Mouse (Mus musculus): ENCODE measurements around the gene Srgap3.

GRCm38 (mm10) chr6:112927341-112927740 lies 19.7 kb downstream of the Srgap3 start:
- no peak for TF ChIP-seq CHD2 (IDR thresholded peaks at IDR 0.05; ENCODE audit: low read depth, low read length)
- TF ChIP-seq HCFC1 (IDR thresholded peaks at IDR 0.05; ENCODE audit: borderline replicate concordance, insufficient read depth, low read length): no peak
- no peak for TF ChIP-seq MAFK (IDR thresholded peaks at IDR 0.05; ENCODE audit: insufficient read depth, low read depth, low read length)
- no peak for TF ChIP-seq ZNF384 (IDR thresholded peaks at IDR 0.05; ENCODE audit: low read depth, low read length)
